Mouse (Mus musculus) kidney, postnatal 14 days (tissue): ENCODE measurements at regions not wholly inside any gene's neighbourhood (a gene's known extent, or its start where the extent isn't known, plus 50 kb on each side); places are given as distances from the start of the nearest gene placed in this dataset.
A peak's percentile ranks its signal among the peaks of the same experiment; 100 is the strongest.
"Not testable (repeated sequence)": the region's sequence is repeated elsewhere in the genome, so short reads cannot be mapped to it uniquely, and the experiment has no call there.

Experiments used
- DNase-seq: peaks from one replicate; pipeline ENCODE4 v3.0.0; 2022; ENCODE audit warnings: mixed read lengths

- DNase-seq = peak; percentile 4
These were observed 419.7 kb downstream of the Nova1 start for GRCm38 (mm10) chr12:46398875-46399652.

- no peak for DNase-seq
These were observed 423.5 kb downstream of the Nova1 start for GRCm38 (mm10) chr12:46395245-46395644.

GRCm38 (mm10) chr12:46393769-46394168 lies 425.0 kb downstream of the Nova1 start:
- DNase-seq = no peak

GRCm38 (mm10) chr12:46378914-46379313 lies 439.8 kb downstream of the Nova1 start:
- DNase-seq = no peak

GRCm38 (mm10) chr12:46371747-46372146 lies 447.0 kb downstream of the Nova1 start:
- DNase-seq = no peak

- no peak for DNase-seq
These were observed 485.4 kb downstream of the Nova1 start for GRCm38 (mm10) chr12:46333376-46333775.

- DNase-seq = no peak
These were observed 490.9 kb downstream of the Nova1 start for GRCm38 (mm10) chr12:46327865-46328264.

- no peak for DNase-seq
These were observed 495.5 kb downstream of the Nova1 start for GRCm38 (mm10) chr12:46323276-46323675.

- no peak for DNase-seq
These were observed 515.5 kb downstream of the Nova1 start for GRCm38 (mm10) chr12:46303136-46303797.

GRCm38 (mm10) chr12:46298926-46299325 lies 519.8 kb downstream of the Nova1 start:
- DNase-seq = no peak

GRCm38 (mm10) chr12:46284519-46284918 lies 534.2 kb downstream of the Nova1 start:
- DNase-seq = no peak

GRCm38 (mm10) chr12:46248402-46249018 lies 570.2 kb downstream of the Nova1 start:
- DNase-seq = no peak

GRCm38 (mm10) chr12:46244925-46245324 lies 573.8 kb downstream of the Nova1 start:
- DNase-seq = no peak

GRCm38 (mm10) chr12:46232359-46232758 lies 586.4 kb downstream of the Nova1 start:
- DNase-seq = no peak

- not testable (repeated sequence) for DNase-seq
These were observed 603.4 kb downstream of the Nova1 start for GRCm38 (mm10) chr12:46215328-46215727.

GRCm38 (mm10) chr12:46199076-46199475 lies 619.7 kb downstream of the Nova1 start:
- DNase-seq = no peak

GRCm38 (mm10) chr12:46197482-46198101 lies 621.1 kb downstream of the Nova1 start:
- DNase-seq = peak; percentile 2

GRCm38 (mm10) chr12:46194173-46194572 lies 624.6 kb downstream of the Nova1 start:
- no peak for DNase-seq
